Comparison of ENCODE assay signal across 9 mouse cellular contexts in genomic region chr12:73810041-73810795, GRCm38 (mm10).
DNase-seq lines count a peak whose midpoint lies in the region; ATAC-seq lines count a peak whose summit lies in the region.
"Had no signal": no experiment of that assay in that cellular context is flagged by ENCODE, and none has a peak within 500 bp of the region (broad histone marks: within the 10 kb centered on the region; RNA-seq: fewer than 3 reads in every experiment).

No protein-coding gene starts in this region.

- peak; percentile 54 for DNase-seq in hindbrain, embryonic 11.5 days (ENCODE audit: low spot score)
- DNase-seq in kidney, postnatal 25 days: peak; percentile 89 to 91
- peak; percentile 82 for DNase-seq in midbrain, embryonic 14.5 days
- peak; percentile 84 for DNase-seq in testis, postnatal 10 days (ENCODE audit: low spot score)

- H3K27ac ChIP-seq in hindbrain, embryonic 11.5 days (ENCODE audit: low read depth, low read length): no peak overlapping the region
- no peak overlapping the region for H3K27ac ChIP-seq in hindbrain, embryonic 13.5 days
- H3K27ac ChIP-seq in embryonic facial prominence, embryonic 12.5 days: peak overlapping the region; percentile 75
- peak overlapping the region; percentile 88 for H3K27ac ChIP-seq in heart, embryonic 13.5 days (replicated peaks)
- H3K27ac ChIP-seq in midbrain, embryonic 14.5 days (replicated peaks; ENCODE audit: low read depth, low read length): no peak overlapping the region

- WGBS in hindbrain, embryonic 11.5 days: 53% methylated on average over 13 of the region's 13 CpGs
- 46% methylated on average over 13 of the region's 13 CpGs for WGBS in hindbrain, embryonic 13.5 days
- WGBS in embryonic facial prominence, embryonic 12.5 days: 42% methylated on average over 13 of the region's 13 CpGs
- 21% methylated on average over 13 of the region's 13 CpGs for WGBS in heart, embryonic 13.5 days
- WGBS in midbrain, embryonic 14.5 days: 51% methylated on average over 13 of the region's 13 CpGs

- peaks cover 2% of the 10 kb centered on the region; the same call in 1 of the 2 replicates for H3K4me1 ChIP-seq in hindbrain, embryonic 11.5 days (replicated peaks; ENCODE audit: control insufficient read depth, insufficient read depth, low read length)
- peaks cover 24% of the 10 kb centered on the region for H3K4me1 ChIP-seq in hindbrain, embryonic 13.5 days (replicated peaks)
- peaks cover 34% of the 10 kb centered on the region for H3K4me1 ChIP-seq in embryonic facial prominence, embryonic 12.5 days
- peaks cover 60% of the 10 kb centered on the region for H3K4me1 ChIP-seq in heart, embryonic 13.5 days
- peaks cover 13% of the 10 kb centered on the region for H3K4me1 ChIP-seq in midbrain, embryonic 14.5 days (ENCODE audit: control insufficient read depth, insufficient read depth, low read length)

- H3K4me3 ChIP-seq in hindbrain, embryonic 11.5 days (ENCODE audit: low read depth, low read length): no peak overlapping the region
- no peak overlapping the region for H3K4me3 ChIP-seq in hindbrain, embryonic 13.5 days
- no peak overlapping the region for H3K4me3 ChIP-seq in embryonic facial prominence, embryonic 12.5 days
- no peak overlapping the region for H3K4me3 ChIP-seq in heart, embryonic 13.5 days
- H3K4me3 ChIP-seq in midbrain, embryonic 14.5 days (replicated peaks; ENCODE audit: low read depth, low read length): no peak overlapping the region
- H3K4me3 ChIP-seq: erythroblast, embryonic 14.5 days had no signal

- no peaks in the 10 kb centered on the region for H3K36me3 ChIP-seq in hindbrain, embryonic 11.5 days (ENCODE audit: control insufficient read depth, insufficient read depth, low read length)
- no peaks in the 10 kb centered on the region for H3K36me3 ChIP-seq in hindbrain, embryonic 13.5 days
- H3K36me3 ChIP-seq in embryonic facial prominence, embryonic 12.5 days: no peaks in the 10 kb centered on the region
- H3K36me3 ChIP-seq in heart, embryonic 13.5 days: no peaks in the 10 kb centered on the region
- H3K36me3 ChIP-seq in midbrain, embryonic 14.5 days (ENCODE audit: control insufficient read depth, insufficient read depth, low read length): no peaks in the 10 kb centered on the region

- no peaks in the 10 kb centered on the region for H3K9me3 ChIP-seq in hindbrain, embryonic 11.5 days (ENCODE audit: control insufficient read depth, low read length)
- no peaks in the 10 kb centered on the region for H3K9me3 ChIP-seq in hindbrain, embryonic 13.5 days
- no peaks in the 10 kb centered on the region for H3K9me3 ChIP-seq in embryonic facial prominence, embryonic 12.5 days
- no peaks in the 10 kb centered on the region for H3K9me3 ChIP-seq in heart, embryonic 13.5 days
- no peaks in the 10 kb centered on the region for H3K9me3 ChIP-seq in midbrain, embryonic 14.5 days (ENCODE audit: control insufficient read depth, low read length)

- no peak overlapping the region for H3K9ac ChIP-seq in hindbrain, embryonic 11.5 days (ENCODE audit: low read depth, low read length)
- H3K9ac ChIP-seq in hindbrain, embryonic 13.5 days: no peak overlapping the region
- no peak overlapping the region for H3K9ac ChIP-seq in embryonic facial prominence, embryonic 12.5 days
- H3K9ac ChIP-seq in heart, embryonic 13.5 days: peak overlapping the region; percentile 4
- H3K9ac ChIP-seq in midbrain, embryonic 14.5 days (replicated peaks; ENCODE audit: low read length): no peak overlapping the region

- ATAC-seq in hindbrain, embryonic 11.5 days (ENCODE audit: low FRiP score): no peak
- no peak for ATAC-seq in hindbrain, embryonic 13.5 days (ENCODE audit: low FRiP score)
- ATAC-seq in embryonic facial prominence, embryonic 12.5 days (ENCODE audit: insufficient number of reproducible peaks, insufficient read depth, low FRiP score, low TSS enrichment): no peak
- no peak; the same call in 1 of the 2 replicates for ATAC-seq in heart, embryonic 13.5 days (ENCODE audit: extremely low read depth, insufficient number of reproducible peaks, low FRiP score, low TSS enrichment)
- ATAC-seq in midbrain, embryonic 14.5 days (ENCODE audit: low FRiP score, low TSS enrichment): peak; percentile 64; the same call in 1 of the 2 replicates
- no peak for ATAC-seq in granulocyte monocyte progenitor cell, adult 5-6 weeks (replicated peaks; ENCODE audit: poor library complexity, severe bottlenecking)

- H3K27me3 ChIP-seq in hindbrain, embryonic 11.5 days (ENCODE audit: control insufficient read depth, insufficient read depth, low read length): no peaks in the 10 kb centered on the region
- H3K27me3 ChIP-seq in hindbrain, embryonic 13.5 days: no peaks in the 10 kb centered on the region
- 0 out of 2 replicates have a peak, but pooled peaks cover 3% of the 10 kb centered on the region for H3K27me3 ChIP-seq in embryonic facial prominence, embryonic 12.5 days
- H3K27me3 ChIP-seq in heart, embryonic 13.5 days (replicated peaks): no peaks in the 10 kb centered on the region
- H3K27me3 ChIP-seq in midbrain, embryonic 14.5 days (ENCODE audit: control insufficient read depth, insufficient read depth, low read length): no peaks in the 10 kb centered on the region

- H3K4me2 ChIP-seq in hindbrain, embryonic 11.5 days (replicated peaks; ENCODE audit: low read depth, low read length): no peak overlapping the region
- H3K4me2 ChIP-seq in hindbrain, embryonic 13.5 days: no peak overlapping the region
- 0 out of 2 replicates have a peak overlapping the region, but pooled peaks have one; percentile 9 for H3K4me2 ChIP-seq in embryonic facial prominence, embryonic 12.5 days (replicated peaks)
- H3K4me2 ChIP-seq in heart, embryonic 13.5 days: peak overlapping the region; percentile 15
- H3K4me2 ChIP-seq in midbrain, embryonic 14.5 days (ENCODE audit: low read length): no peak overlapping the region

Comparison
In these comparisons a context has a peak if more than half of its experiments do, and no peak if none do; other contexts are left out.
1. H3K27ac ChIP-seq: peak in embryonic facial prominence, embryonic 12.5 days (single experiment) and heart, embryonic 13.5 days (single experiment); none in hindbrain, embryonic 11.5 days (single experiment), hindbrain, embryonic 13.5 days (single experiment) and midbrain, embryonic 14.5 days (single experiment).
2. H3K4me2 ChIP-seq: peak in embryonic facial prominence, embryonic 12.5 days (single experiment) and heart, embryonic 13.5 days (single experiment); none in hindbrain, embryonic 11.5 days (single experiment), hindbrain, embryonic 13.5 days (single experiment) and midbrain, embryonic 14.5 days (single experiment).
3. Peak in every context shown above with its lines, with median percentiles within 50 percentile points of each other: DNase-seq.